Mouse (Mus musculus) liver, adult 2 months (tissue): ENCODE measurements around the gene Eml1.

Experiments used
- CTCF ChIP-seq: fragments of 200-500 bp; IDR thresholded peaks from 2 replicates; pipeline ENCODE4 v1.5.1; 2011; ENCODE audit warnings: low read depth, low read length, control low read depth
- POLR2A ChIP-seq: fragments of 200-500 bp; IDR thresholded peaks from 2 replicates; pipeline ENCODE4 v1.6.1; 2011; ENCODE audit warnings: low read length, control low read depth; ENCODE audit not compliant: insufficient read depth; ENCODE audit errors: extremely low read depth

- peak; percentile 46 for TF ChIP-seq CTCF
- no peak for TF ChIP-seq POLR2A
These were observed 140.3 kb downstream of the Eml1 start for GRCm38 (mm10) chr12:108511009-108511408.
